Mouse (Mus musculus) intestine, embryonic 15.5 days (tissue): ENCODE data around the gene Cmtr1. TPM values are rescaled to one million over a fixed set of nuclear protein-coding genes. Genes with fewer than 3 reads are reported as not detected.
A peak's percentile ranks its signal among the peaks of the same experiment; 100 is the strongest.

Source experiments
- ATAC-seq: fragments of 200-750 bp; cut with Nextera tagmentation; 2 replicates; pipeline ENCODE4 v1.8.0; 2017; ENCODE audit warnings: moderate TSS enrichment, moderate library complexity
- H3K27ac ChIP-seq: fragments of 300-500 bp; sonication (generic); 2 replicates; pipeline ENCODE4 v1.5.1; 2015; ENCODE audit warnings: mild to moderate bottlenecking, inconsistent platforms
- H3K27me3 ChIP-seq: fragments of 300-500 bp; sonication (generic); replicated peaks from 2 replicates; pipeline ENCODE4 v1.6.1; 2015; ENCODE audit warnings: inconsistent platforms
- H3K36me3 ChIP-seq: fragments of 300-500 bp; sonication (generic); 2 replicates; pipeline ENCODE4 v1.6.1; 2015; ENCODE audit warnings: inconsistent platforms
- H3K4me1 ChIP-seq: fragments of 300-500 bp; sonication (generic); replicated peaks from 2 replicates; pipeline ENCODE4 v1.6.1; 2015; ENCODE audit warnings: inconsistent platforms
- H3K4me2 ChIP-seq: fragments of 300-500 bp; sonication (generic); replicated peaks from 2 replicates; pipeline ENCODE4 v1.6.1; 2015; ENCODE audit warnings: mild to moderate bottlenecking, inconsistent platforms
- H3K4me3 ChIP-seq: fragments of 300-500 bp; sonication (generic); replicated peaks from 2 replicates; pipeline ENCODE4 v1.5.1; 2015; ENCODE audit warnings: inconsistent platforms
- H3K9ac ChIP-seq: fragments of 300-500 bp; sonication (generic); 2 replicates; pipeline ENCODE4 v1.6.1; 2015; ENCODE audit warnings: inconsistent platforms
- H3K9me3 ChIP-seq: fragments of 300-500 bp; sonication (generic); 2 replicates; pipeline ENCODE4 v1.6.1; 2016; ENCODE audit warnings: inconsistent platforms
- WGBS: fragments of 180-500 bp; shearing (Covaris S2); methylation state at CpG from one replicate; pipeline ENCODE4 v1.1.7; 2015; 5-methylcytosine and 5-hydroxymethylcytosine counted together
- polyA plus RNA-seq: library from polyadenylated mRNA; unstranded; fragments of >200 nt; fragmentation: Nextera tagmentation; extraction: Ambion mirVana; gene quantifications from 2 replicates; pipeline ENCODE4 v1.2.1, GENCODE M21; 2015

Gene Cmtr1
- polyA plus RNA-seq, 1 experiment from 2014 or later, result 94.7 TPM

GRCm38 (mm10) chr17:29673325-29673724 lies 12.9 kb downstream of the Cmtr1 start:
- no peaks in the 10 kb centered on the region for H3K9me3 ChIP-seq
- no peaks in the 10 kb centered on the region for H3K4me1 ChIP-seq
- ATAC-seq, result no peak
- peaks cover 36% of the 10 kb centered on the region for H3K36me3 ChIP-seq
- H3K4me3 ChIP-seq, result no peak overlapping the region
- WGBS, result 84% methylated on average over 4 of the region's 4 CpGs
- H3K27ac ChIP-seq, result no peak overlapping the region
- H3K27me3 ChIP-seq, result no peaks in the 10 kb centered on the region
- no peak overlapping the region for H3K9ac ChIP-seq
- H3K4me2 ChIP-seq, result no peak overlapping the region

DNA sequence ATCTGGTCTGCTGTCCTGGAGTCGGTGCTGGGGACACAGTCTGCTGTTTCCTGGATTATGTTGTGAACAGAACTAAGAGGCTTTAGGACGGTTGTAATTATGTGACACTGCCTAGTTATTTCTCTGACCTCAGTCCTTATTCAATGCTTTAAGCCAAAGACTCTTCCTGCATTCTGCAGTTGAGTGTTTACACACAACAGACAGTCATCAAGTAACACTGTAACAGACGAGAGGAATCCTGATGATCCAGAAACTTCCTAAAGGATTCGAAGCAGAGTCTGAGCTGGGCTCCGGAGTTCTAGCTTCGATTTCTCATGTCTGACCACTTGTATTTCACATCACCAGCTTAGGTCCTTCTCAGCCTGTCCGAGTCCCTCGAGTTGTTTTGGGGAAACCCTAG lies 18.1 kb downstream of the Cmtr1 start:
- Histone ChIP-seq H3K4me1 (no peaks in the 10 kb centered on the region), H3K27ac (no peak overlapping the region), H3K9me3 (no peaks in the 10 kb centered on the region), H3K36me3 (peaks cover 47% of the 10 kb centered on the region), H3K4me3 (no peak overlapping the region), H3K9ac (no peak overlapping the region), H3K4me2 (no peak overlapping the region), H3K27me3 (no peaks in the 10 kb centered on the region)
- no peak for ATAC-seq
- 88% methylated on average over 8 of the region's 8 CpGs for WGBS

DNA sequence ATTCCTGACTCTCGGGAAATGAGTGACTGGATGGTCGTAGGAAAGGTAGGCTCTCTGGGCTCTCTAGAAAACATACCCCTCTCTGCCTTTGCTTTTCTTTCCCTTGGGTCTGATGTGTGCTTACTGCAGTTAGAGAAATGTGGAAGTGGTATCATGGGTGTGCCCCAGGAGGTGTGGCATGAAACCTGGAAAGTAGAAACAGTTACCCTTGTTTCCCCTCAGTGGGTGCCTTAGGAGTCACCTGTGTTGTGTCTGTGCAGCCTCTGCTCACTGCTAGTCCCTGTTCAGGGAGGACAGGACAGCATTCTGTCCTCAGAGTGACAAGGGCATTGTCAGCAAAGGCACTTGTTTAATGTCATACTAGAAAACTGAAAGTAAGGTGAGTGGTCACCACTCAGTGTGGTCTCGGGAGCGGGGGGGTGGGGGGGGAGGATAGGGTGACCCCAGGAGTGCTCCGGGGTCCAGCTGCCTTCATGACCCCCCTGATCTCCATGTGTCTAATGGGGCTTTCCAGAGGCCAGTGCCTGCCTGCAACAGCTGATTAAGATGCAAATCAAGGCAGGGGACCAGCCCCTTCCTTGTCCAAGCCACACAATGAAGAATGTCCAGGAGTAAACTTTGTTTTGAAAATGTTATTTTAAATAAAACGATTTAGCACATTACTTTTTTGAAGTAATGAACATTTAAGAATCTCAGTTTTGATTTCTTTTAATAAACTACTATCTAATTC lies 18.8 kb downstream of the Cmtr1 start:
- Histone ChIP-seq H3K36me3 (peaks cover 51% of the 10 kb centered on the region), H3K9ac (no peak overlapping the region), H3K9me3 (no peaks in the 10 kb centered on the region), H3K4me2 (no peak overlapping the region), H3K27ac (no peak overlapping the region), H3K27me3 (no peaks in the 10 kb centered on the region), H3K4me3 (no peak overlapping the region), H3K4me1 (no peaks in the 10 kb centered on the region)
- WGBS, result 82% methylated on average over 6 of the region's 6 CpGs
- ATAC-seq, result no peak

DNA sequence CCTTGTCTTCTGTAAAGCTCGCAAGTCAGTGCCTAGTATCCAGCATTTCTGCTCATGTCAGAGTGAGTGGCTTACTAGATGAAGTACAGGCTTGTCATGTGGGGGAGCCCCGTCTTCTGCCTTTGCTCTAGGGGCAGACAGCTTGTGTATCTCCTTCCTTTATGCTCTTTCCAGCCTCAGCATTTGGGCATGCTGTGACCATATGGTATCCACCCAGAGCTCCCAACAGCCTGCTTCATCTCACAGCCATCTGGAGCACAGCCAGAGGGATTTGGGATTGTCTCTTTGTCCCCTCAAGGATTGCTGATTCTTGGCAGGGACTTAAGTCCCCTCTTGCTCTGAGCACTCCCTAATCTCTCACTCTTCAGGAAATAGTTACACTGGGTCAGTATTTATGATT lies 19.8 kb downstream of the Cmtr1 start:
- Histone ChIP-seq H3K27ac (peak overlapping the region; percentile 32; the same call in 1 of the 2 replicates), H3K9ac (no peak overlapping the region), H3K9me3 (no peaks in the 10 kb centered on the region), H3K36me3 (peaks cover 45% of the 10 kb centered on the region), H3K27me3 (no peaks in the 10 kb centered on the region), H3K4me1 (no peaks in the 10 kb centered on the region), H3K4me2 (no peak overlapping the region), H3K4me3 (no peak overlapping the region)
- peak; percentile 41 for ATAC-seq
- 58% methylated on average over 2 of the region's 2 CpGs for WGBS

GRCm38 (mm10) chr17:29680921-29681320 lies 20.5 kb downstream of the Cmtr1 start:
- no peak overlapping the region for H3K4me2 ChIP-seq
- H3K9ac ChIP-seq, result no peak overlapping the region
- peak overlapping the region; percentile 32; the same call in 1 of the 2 replicates for H3K27ac ChIP-seq

GRCm38 (mm10) chr17:29681669-29682068 lies 21.3 kb downstream of the Cmtr1 start:
- Histone ChIP-seq H3K9ac (no peak overlapping the region), H3K27ac (no peak overlapping the region), H3K36me3 (peaks cover 41% of the 10 kb centered on the region), H3K9me3 (no peaks in the 10 kb centered on the region), H3K4me1 (no peaks in the 10 kb centered on the region), H3K27me3 (no peaks in the 10 kb centered on the region), H3K4me3 (no peak overlapping the region), H3K4me2 (no peak overlapping the region)
- WGBS, result 94% methylated on average over 9 of the region's 9 CpGs
- no peak for ATAC-seq

More at GRCm38 (mm10) chr17:29680921-29681320, 20.5 kb downstream of the Cmtr1 start:
- WGBS, result 85% methylated on average over 2 of the region's 2 CpGs
- Histone ChIP-seq H3K27me3 (no peaks in the 10 kb centered on the region), H3K4me1 (no peaks in the 10 kb centered on the region), H3K4me3 (no peak overlapping the region), H3K36me3 (peaks cover 44% of the 10 kb centered on the region), H3K9me3 (no peaks in the 10 kb centered on the region)
- no peak for ATAC-seq

DNA sequence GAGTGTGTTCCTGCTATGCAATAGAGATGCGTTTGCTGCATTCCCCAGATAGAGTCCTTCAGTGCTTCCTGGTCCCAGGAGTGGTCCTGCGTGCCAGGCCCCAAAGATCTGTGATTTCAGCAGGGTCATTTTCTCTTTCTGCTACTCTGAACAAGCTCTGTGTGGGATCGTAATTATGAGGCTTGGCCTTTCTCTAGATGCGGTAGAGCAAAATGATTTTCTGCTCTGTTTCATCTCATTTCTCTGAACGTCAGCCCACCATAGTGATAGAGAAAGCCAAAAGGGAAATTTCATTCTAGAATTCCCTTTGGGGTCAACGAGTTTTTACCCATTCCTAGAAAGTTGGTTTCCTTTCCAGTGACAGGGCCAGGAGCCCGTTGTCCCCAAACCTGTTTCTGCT lies 21.9 kb downstream of the Cmtr1 start:
- no peaks in the 10 kb centered on the region for H3K27me3 ChIP-seq
- H3K9ac ChIP-seq, result no peak overlapping the region
- H3K4me3 ChIP-seq, result no peak overlapping the region
- WGBS, result 91% methylated on average over 7 of the region's 7 CpGs
- H3K36me3 ChIP-seq, result peaks cover 37% of the 10 kb centered on the region
- no peak overlapping the region for H3K4me2 ChIP-seq
- H3K27ac ChIP-seq, result no peak overlapping the region
- H3K4me1 ChIP-seq, result no peaks in the 10 kb centered on the region
- H3K9me3 ChIP-seq, result no peaks in the 10 kb centered on the region
- no peak for ATAC-seq

GRCm38 (mm10) chr17:29683127-29683526 lies 22.7 kb downstream of the Cmtr1 start:
- no peaks in the 10 kb centered on the region for H3K4me1 ChIP-seq
- H3K9me3 ChIP-seq, result no peaks in the 10 kb centered on the region
- no peaks in the 10 kb centered on the region for H3K27me3 ChIP-seq
- no peak for ATAC-seq
- no peak overlapping the region for H3K4me3 ChIP-seq
- no peak overlapping the region for H3K27ac ChIP-seq
- no peak overlapping the region for H3K4me2 ChIP-seq
- peaks cover 42% of the 10 kb centered on the region for H3K36me3 ChIP-seq
- WGBS, result 77% methylated on average over 2 of the region's 2 CpGs
- no peak overlapping the region for H3K9ac ChIP-seq

DNA sequence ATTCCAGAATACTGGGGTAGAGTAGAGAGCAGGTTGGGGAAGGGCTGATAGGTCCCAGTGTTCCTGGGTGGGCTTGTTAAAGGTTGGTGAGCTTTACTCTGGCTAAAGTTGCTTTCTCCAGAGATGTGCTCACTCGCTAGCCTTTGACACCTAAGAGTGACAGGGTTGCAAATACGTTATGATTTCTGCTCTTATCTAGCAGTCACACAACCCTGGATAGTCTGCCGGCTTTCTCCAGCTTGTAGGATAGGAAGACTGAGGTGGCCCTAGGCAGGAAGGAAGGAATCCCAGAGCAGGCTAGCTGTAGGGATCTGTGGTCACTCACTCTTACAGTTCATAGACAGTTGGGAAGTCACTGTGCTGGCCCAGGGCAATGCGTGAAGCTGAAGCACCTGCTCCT lies 23.9 kb downstream of the Cmtr1 start:
- Histone ChIP-seq H3K27ac (no peak overlapping the region), H3K27me3 (no peaks in the 10 kb centered on the region), H3K9me3 (no peaks in the 10 kb centered on the region), H3K36me3 (peaks cover 42% of the 10 kb centered on the region), H3K4me3 (no peak overlapping the region), H3K4me2 (no peak overlapping the region), H3K4me1 (no peaks in the 10 kb centered on the region), H3K9ac (no peak overlapping the region)
- no peak for ATAC-seq
- 92% methylated on average over 4 of the region's 4 CpGs for WGBS

DNA sequence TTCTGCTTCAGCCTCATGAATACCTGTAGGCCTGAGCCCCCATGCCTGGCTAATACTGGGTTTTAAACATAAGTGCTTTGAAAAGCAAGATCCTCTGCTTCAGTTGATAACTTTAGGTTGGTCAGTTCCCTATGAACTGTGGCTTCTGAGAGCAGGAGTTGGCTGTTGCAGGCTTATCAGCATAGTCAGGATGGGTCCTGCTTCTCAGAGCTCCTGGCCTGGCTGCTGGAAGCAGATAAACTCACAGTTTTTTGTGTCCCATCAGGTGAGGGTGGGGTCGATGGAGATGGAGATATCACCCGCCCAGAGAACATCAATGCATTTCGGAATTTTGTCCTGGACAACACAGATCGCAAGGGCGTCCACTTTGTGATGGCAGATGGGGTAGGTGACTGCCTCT lies 26.4 kb downstream of the Cmtr1 start:
- H3K4me1 ChIP-seq, result no peaks in the 10 kb centered on the region
- peaks cover 45% of the 10 kb centered on the region for H3K36me3 ChIP-seq
- no peaks in the 10 kb centered on the region for H3K27me3 ChIP-seq
- ATAC-seq, result no peak
- H3K4me2 ChIP-seq, result no peak overlapping the region
- 97% methylated on average over 5 of the region's 5 CpGs for WGBS
- no peak overlapping the region for H3K4me3 ChIP-seq
- no peak overlapping the region for H3K27ac ChIP-seq
- H3K9ac ChIP-seq, result no peak overlapping the region
- H3K9me3 ChIP-seq, result no peaks in the 10 kb centered on the region

DNA sequence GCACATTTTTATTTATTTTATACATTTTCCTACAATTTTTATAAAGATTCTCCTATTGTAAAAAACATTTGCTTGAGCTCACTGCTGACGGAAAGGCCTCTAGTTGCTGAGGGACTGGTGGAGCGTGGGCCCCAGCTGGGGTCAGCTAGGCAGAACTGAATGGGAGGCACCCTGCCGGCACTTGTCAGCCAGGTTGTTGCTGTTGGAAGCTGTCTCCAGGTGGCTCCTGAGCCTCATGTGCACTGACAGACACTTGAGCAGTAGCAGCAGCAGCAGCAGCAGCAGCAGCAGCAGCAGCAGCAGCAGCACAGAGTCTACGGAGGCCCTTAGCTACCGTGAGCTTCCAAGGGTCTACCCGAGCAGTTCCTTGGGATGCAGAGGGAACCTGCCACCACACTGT lies 27.0 kb downstream of the Cmtr1 start:
- H3K36me3 ChIP-seq, result peaks cover 39% of the 10 kb centered on the region
- H3K9ac ChIP-seq, result no peak overlapping the region
- no peak overlapping the region for H3K4me2 ChIP-seq
- no peak overlapping the region for H3K4me3 ChIP-seq
- no peak overlapping the region for H3K27ac ChIP-seq
- no peak for ATAC-seq
- H3K9me3 ChIP-seq, result no peaks in the 10 kb centered on the region
- WGBS, result 90% methylated on average over 6 of the region's 6 CpGs
- H3K27me3 ChIP-seq, result no peaks in the 10 kb centered on the region
- no peaks in the 10 kb centered on the region for H3K4me1 ChIP-seq

- H3K4me2 ChIP-seq, result no peak overlapping the region
- H3K27ac ChIP-seq, result no peak overlapping the region
- no peak overlapping the region for H3K4me3 ChIP-seq
- no peaks in the 10 kb centered on the region for H3K27me3 ChIP-seq
- H3K9ac ChIP-seq, result no peak overlapping the region
- no peaks in the 10 kb centered on the region for H3K4me1 ChIP-seq
- 96% methylated on average over 10 of the region's 10 CpGs for WGBS
- no peak for ATAC-seq
- no peaks in the 10 kb centered on the region for H3K9me3 ChIP-seq
- peaks cover 35% of the 10 kb centered on the region for H3K36me3 ChIP-seq
These were observed 28.2 kb downstream of the Cmtr1 start for GRCm38 (mm10) chr17:29688610-29689009.

DNA sequence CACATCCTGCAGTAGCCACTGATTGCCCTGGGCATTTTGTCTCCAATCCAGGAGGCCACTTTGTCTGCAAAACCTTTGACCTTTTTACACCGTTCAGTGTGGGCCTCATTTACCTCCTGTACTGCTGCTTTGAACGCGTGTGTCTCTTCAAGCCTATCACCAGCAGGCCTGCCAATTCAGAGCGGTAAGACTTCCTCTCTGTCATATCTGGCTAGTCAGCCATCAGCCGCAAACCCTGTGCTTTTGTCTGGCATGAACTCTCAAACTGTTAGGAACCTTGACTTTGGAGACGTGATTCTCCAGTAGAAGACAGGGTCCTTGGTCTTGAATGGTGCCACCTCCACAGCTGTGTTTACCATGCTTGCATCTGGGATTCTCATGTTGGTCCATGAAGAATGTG lies 29.9 kb downstream of the Cmtr1 start:
- H3K4me1 ChIP-seq, result no peaks in the 10 kb centered on the region
- H3K27ac ChIP-seq, result no peak overlapping the region
- no peak for ATAC-seq
- WGBS, result 79% methylated on average over 6 of the region's 6 CpGs
- no peak overlapping the region for H3K9ac ChIP-seq
- H3K36me3 ChIP-seq, result peaks cover 37% of the 10 kb centered on the region
- no peaks in the 10 kb centered on the region for H3K9me3 ChIP-seq
- H3K27me3 ChIP-seq, result no peaks in the 10 kb centered on the region
- no peak overlapping the region for H3K4me2 ChIP-seq
- H3K4me3 ChIP-seq, result no peak overlapping the region
